Mouse (Mus musculus): ENCODE results near the gene Zfp524. TPM values are rescaled to one million over a fixed set of nuclear protein-coding genes. Genes with fewer than 3 reads are reported as not detected.

Zfp524 gene
- not detected for polyA plus RNA-seq (2014; fragmentation: Illumina TruSeq; extraction: RNeasy Lipid Tissue Mini Kit (QIAGEN cat#74804))

DNA sequence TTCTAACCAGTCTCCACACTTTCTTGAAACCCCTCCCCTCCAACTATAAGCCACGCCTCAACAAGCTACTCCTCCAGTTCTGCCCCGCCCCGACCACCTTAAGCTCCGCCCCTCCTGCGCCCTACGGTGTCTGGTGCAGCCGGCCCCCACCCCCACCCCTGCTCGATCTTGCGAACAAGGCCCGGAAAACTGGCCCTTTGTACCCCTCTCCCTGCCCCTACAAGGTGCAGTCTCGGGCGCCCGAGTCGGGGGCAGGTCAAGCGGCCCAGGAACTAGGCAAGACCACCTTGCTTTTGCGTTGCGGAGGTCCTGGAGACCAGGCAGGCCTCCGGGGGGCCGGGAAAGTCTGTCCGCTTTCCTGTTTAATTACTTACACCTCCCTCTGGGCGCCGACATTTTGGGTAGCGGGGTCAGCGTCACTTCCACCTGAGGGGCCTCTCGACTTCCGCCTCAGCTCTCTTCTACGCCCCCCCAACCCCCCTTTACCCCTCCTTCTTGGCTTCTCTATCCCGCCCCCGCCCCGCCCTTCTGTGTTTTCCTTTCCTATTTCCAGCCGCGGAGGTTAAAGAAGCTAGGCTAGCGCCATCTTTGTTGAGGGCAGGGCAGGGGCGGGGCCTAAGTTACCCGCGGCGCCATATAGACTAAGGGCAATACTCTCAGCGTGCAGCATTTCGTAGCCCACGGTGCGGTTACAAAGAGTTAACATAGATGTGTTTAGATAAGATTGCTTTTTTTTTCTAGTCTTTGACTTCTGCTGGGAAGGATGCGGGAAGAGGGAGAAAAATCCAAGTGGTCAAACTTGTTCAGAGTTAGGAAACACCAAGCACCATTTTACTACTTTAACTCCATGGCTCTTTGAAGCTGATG, at the start of gene Zfp524, which contains the start of gene Fiz1:
Gene Zfp524, plus strand, starts transcription at position 165 of the 867 bp plus-strand sequence.
Gene Fiz1, minus strand, starts transcription at position 447 of the 867 bp plus-strand sequence.

DNA sequence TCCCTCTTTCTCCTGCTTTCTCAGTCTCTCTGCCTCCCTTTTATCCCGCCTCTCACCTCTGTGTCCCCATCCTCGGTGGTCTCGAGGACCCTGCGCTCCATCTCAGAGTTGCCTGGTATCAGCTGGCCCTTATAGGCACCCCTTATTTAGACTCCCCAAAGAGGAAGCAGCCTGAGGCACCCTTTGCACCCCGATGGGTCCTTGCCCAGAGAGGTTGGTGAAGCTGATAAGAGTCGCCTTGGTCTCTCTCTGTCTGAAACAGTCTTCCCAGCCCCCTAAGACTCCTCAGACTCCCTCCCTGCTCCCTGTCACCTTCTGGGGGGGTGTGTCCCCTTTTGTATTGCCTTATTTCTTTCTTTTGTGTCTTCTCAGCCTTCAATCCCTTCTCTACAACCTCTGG, 43.1 kb upstream of the Zfp524 start, which contains the start of gene Sbk3:
Gene Sbk3, minus strand, starts transcription at position 101 of the 400 bp plus-strand sequence.

DNA sequence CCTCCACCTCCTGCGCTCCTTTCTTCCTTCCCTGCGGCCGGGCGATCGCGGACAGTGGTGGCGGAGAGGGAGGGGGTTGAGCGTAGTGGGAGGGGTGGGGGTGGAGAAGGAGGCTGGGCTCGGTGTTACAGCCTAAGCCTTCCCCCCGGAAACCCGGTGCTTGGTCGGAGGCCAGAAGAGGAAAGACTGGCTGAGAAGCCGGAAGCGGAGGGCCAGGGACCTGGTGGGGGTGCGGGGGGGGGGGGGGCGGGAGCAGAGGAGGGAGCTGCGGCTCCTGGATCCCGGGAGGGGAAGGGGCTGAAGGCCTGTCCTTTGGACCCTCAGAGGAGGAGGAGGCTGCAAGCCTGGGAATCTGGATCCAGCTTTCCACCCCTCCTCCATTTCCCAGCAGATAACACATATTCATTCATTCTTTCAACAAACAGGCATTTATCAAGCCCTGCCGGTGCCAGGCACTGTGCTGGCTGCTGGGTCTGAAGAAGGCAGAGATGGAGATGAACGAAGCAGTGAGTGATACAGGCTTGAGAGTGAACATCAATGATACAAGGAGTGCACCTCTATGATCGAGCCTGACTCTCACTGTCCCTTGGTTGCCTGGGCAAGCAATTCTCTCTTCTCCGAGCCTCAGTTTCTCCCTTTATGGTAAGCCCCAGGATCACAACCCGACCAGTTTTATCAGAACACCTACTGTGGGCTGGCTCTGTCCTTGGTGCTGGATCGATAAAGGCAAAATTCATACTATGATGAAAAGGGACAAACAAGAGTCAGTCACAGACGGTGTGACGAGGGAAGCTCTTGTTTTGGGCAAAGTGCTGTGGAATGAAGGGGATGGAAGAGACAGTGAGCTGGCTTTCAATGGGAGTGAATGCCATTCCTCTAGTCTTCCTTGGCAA, 18.0 kb upstream of the Zfp524 start, which contains the start of gene Zfp579:
Gene Zfp579, minus strand, starts transcription at position 156 of the 893 bp plus-strand sequence.

DNA sequence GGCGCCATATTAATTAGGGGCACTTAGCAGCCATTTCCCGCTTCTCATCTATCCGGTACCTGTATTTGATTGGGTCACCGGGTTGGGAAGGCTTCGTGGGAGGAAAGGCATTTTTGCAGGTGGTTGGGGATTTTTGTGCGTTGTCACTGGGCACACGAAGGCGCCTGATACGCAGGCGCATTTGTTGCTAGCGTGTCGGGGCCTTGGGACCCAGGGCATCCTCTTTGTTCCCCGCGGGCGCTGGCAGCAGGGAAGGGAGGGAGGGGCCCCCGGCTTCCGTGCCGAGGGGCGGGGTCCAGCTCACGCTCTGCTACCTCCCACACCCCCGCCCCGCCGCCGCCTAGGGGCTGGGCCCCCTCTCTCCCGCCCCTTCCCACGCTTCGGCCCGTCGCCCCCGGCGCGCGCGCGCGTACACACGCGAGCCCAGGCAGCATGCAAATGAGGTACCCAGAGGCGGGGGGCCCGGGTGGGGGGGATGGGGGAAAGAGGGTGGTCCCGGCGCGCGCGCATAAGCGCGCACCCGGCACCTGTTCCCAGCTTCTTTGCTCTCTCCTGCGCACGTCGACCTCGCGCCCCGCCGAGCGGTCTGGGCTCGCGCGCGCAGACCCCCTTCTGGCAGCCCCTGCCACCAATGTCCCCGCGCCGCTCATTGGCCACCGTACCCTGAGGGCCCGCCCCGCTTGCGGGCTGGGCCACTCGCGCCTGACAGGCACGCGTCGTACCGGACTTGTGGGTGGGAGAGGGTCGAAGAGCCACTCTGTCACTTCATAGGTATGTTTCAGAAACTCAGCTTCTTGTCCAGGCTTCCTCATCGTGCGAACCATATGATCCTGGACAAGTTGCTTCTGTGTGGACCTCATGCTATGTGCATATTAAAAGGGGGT, 1.1 kb downstream of the Zfp524 start, which contains the start of gene Gm44973:
Gene Gm44973, plus strand, starts transcription at position 379 of the 884 bp plus-strand sequence.

DNA sequence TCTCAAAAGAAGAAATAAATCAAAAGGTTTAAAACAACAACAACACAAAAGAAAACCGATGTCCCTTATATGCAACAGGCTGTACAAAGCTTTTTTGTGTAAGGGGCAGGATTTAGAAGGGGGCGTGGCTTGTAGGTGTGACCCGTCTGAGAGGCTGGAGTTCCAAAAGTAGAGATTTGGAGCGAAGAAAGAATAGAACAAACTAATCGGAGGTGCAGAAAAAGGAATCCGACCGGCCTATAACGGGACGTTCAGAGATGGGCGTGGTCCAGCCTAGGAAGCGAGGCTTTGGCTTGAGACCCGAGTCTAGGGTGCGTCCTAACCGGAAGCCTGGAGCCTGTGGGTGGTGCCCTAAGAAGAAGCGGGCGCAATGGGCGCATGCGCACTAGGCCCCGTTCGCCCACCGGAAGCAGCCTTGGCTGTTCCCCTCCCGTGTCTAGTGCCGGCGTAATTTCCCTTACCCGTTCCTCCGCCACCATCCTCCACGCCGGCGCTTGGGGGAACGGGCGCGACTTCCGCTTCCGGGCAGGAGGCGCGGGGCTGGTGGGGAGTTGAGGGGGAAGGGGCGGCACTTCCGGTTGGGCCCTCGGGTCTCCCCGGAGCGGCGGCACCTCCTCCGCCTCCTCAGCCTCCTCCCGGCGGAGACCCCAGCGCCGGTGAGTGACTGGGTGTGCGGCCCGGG, 5.9 kb downstream of the Zfp524 start, which contains the start of the genes Zfp865 and Ccdc106:
Gene Zfp865, plus strand, starts transcription at position 377 of the 682 bp plus-strand sequence.
Gene Ccdc106, plus strand, starts transcription at position 554 of the 682 bp plus-strand sequence.

DNA sequence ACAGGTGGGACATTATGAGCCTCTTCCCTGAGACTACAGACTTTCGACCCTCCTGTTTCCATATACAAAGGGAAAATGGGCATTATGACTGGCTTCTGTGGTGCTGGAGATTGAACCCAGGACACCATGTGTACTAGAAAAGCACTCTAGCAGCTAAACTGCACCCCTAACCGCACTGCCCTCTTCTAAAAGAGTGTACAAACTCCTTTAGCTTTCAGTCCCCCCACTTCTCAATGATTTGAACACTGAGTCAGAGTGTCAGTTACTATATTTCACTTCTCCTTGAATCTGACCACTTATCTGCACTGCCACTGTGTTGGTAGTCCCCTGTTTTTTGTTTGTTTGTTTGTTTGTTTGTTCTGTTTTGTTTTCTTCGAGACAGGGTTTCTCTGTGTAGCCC, 19.6 kb downstream of the Zfp524 start, which contains the start of gene 4632433K11Rik:
Gene 4632433K11Rik, plus strand, starts transcription at position 301 of the 400 bp plus-strand sequence.

DNA sequence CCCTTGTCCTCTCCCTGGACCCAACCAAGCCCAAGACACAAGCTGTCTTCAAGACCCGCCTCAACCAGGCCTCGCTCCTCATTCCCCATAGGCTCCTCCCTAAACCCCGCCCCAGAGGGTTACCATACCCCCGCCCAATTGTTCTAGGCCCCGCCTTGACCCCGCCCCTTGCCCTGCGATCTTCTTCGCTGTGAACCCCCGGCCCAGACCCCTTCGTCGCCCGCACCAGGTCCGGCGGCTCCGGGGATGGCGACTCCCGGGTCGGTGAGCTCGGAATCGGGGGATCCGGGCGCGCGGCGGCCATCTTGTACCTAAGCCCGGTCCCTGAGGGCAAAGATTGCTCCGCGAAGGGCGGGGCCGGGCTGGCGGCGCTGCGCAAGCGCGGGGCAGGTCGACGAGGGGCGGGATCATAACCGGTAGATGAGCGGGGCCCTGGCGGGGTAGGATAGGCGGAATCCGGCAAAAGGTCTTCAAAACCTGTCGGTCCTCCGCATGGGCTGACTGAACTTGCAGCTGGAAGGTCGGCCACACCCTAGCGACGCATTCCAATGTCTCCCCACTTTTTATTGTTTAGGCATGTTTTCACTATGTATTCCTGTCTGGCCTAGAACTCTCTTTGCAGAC, 24.0 kb downstream of the Zfp524 start, which contains the start of gene Zfp784:
Gene Zfp784, minus strand, starts transcription at position 338 of the 624 bp plus-strand sequence.

DNA sequence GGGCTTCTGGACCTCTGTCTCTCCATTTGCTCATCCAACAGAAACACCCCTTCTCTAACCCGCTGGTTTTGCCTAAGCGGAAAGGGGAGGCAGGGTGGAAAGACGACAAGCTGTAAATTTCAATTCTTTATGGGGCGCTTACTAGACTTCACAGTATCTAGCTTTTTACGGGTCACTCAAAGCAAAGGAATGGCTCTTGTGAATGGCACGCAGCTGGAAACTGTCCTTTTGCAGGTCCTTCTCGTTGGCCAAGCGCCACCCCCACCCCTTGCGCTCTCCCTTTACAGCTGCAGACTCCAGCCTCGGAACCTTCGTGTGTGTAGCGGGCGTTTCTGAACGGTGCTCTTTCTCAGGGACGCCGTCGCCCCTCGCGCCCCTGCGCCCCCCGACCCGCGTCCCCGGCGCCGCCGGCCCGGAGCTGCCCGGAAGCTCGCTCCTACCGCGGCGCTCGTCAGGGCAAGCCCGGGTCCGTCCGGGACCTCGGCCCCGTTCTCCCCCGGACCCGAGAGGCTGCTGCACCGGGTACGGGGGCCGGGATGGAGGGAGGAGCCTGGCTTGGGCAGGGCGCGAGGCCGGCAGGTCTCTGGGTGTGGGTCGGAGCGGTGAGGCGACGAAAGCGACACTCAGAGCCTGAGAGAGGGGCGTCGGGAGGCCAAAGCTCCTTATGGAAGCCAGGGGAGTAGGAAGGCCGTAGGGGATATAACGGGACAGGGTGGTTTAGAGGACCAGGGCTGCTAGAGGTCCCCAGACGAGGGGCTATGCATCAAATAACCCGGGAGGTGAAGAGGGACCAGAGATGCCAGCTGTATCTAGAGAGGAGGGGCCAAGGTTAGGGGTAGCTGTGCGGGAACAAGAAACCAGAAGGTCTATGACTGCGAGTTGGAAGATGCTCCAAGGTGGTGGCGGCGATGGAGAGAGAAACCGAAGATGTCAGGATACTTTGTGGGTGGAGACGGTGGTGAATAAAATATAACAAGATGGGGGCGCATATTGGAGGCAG, 37.3 kb downstream of the Zfp524 start, which contains the start of gene Zfp580:
Gene Zfp580, plus strand, starts transcription at position 346 of the 1,000 bp plus-strand sequence.

DNA sequence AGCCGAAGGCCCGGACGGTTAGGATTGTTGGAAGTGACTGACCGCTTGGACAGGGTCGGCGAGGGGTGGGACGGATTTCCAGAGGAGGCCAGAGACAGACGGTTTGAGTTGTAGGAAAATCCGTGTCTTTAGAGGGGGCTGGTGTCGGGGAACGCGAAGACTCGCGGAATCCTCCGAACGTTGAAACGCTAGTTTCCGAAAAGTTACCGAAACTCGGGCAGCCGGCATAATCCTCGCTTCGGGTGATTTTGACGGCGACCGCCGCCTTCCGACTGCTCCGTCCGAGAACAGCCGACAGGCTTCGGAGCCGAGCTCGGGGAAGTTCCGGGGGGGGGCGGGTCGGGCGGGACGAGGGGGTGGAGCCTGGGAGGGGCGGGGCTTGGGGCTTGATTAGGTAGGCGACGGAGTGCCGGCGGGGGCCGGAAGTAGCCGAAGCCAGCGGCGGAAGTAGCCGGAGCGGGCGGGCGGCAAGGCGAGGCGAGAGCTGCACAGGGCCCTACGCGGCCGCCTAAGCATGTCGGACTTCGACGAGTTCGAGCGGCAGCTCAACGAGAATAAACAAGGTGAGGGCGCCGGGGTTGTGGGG, 47.7 kb downstream of the Zfp524 start, which contains the start of gene U2af2:
Gene U2af2, plus strand, starts transcription at position 370 of the 586 bp plus-strand sequence.

Other genes with a start within 250 kb of the Zfp524 start
- gene Fam71e2, start 243.1 kb upstream of the Zfp524 start, polyA plus RNA-seq (2014; fragmentation: Illumina TruSeq; extraction: RNeasy Lipid Tissue Mini Kit (QIAGEN cat#74804)): not detected
- not detected for gene Il11, start 231.6 kb upstream of the Zfp524 start, polyA plus RNA-seq (2014; fragmentation: Illumina TruSeq; extraction: RNeasy Lipid Tissue Mini Kit (QIAGEN cat#74804))
- not detected for gene Tmem190, start 231.5 kb upstream of the Zfp524 start, polyA plus RNA-seq (2014; fragmentation: Illumina TruSeq; extraction: RNeasy Lipid Tissue Mini Kit (QIAGEN cat#74804))
- gene Tmem238, start 224.8 kb upstream of the Zfp524 start, polyA plus RNA-seq (2014; fragmentation: Illumina TruSeq; extraction: RNeasy Lipid Tissue Mini Kit (QIAGEN cat#74804)): 0.46 TPM
- gene Rpl28, start 221.5 kb upstream of the Zfp524 start, polyA plus RNA-seq (2014; fragmentation: Illumina TruSeq; extraction: RNeasy Lipid Tissue Mini Kit (QIAGEN cat#74804)): 14.1 TPM
- 2.0 TPM for gene Ube2s, start 201.8 kb upstream of the Zfp524 start, polyA plus RNA-seq (2014; fragmentation: Illumina TruSeq; extraction: RNeasy Lipid Tissue Mini Kit (QIAGEN cat#74804))
- 0.57 TPM for gene Shisa7, start 169.7 kb upstream of the Zfp524 start, polyA plus RNA-seq (2014; fragmentation: Illumina TruSeq; extraction: RNeasy Lipid Tissue Mini Kit (QIAGEN cat#74804))
- 1.9 TPM for gene Isoc2b, start 144.2 kb upstream of the Zfp524 start, polyA plus RNA-seq (2014; fragmentation: Illumina TruSeq; extraction: RNeasy Lipid Tissue Mini Kit (QIAGEN cat#74804))
- 1.7 TPM for gene Isoc2a, start 137.3 kb upstream of the Zfp524 start, polyA plus RNA-seq (2014; fragmentation: Illumina TruSeq; extraction: RNeasy Lipid Tissue Mini Kit (QIAGEN cat#74804))
- not detected for gene Gm36210, start 107.9 kb upstream of the Zfp524 start, polyA plus RNA-seq (2014; fragmentation: Illumina TruSeq; extraction: RNeasy Lipid Tissue Mini Kit (QIAGEN cat#74804))
- not detected for gene Zfp628, start 99.2 kb upstream of the Zfp524 start, polyA plus RNA-seq (2014; fragmentation: Illumina TruSeq; extraction: RNeasy Lipid Tissue Mini Kit (QIAGEN cat#74804))
- 0.57 TPM for gene Nat14, start 92.4 kb upstream of the Zfp524 start, polyA plus RNA-seq (2014; fragmentation: Illumina TruSeq; extraction: RNeasy Lipid Tissue Mini Kit (QIAGEN cat#74804))
- 0.14 TPM for gene Ssc5d, start 88.6 kb upstream of the Zfp524 start, polyA plus RNA-seq (2014; fragmentation: Illumina TruSeq; extraction: RNeasy Lipid Tissue Mini Kit (QIAGEN cat#74804))
- gene Sbk2, start 50.0 kb upstream of the Zfp524 start, polyA plus RNA-seq (2014; fragmentation: Illumina TruSeq; extraction: RNeasy Lipid Tissue Mini Kit (QIAGEN cat#74804)): 0.40 TPM
- 0.51 TPM for gene Sbk3, start 43.2 kb upstream of the Zfp524 start, polyA plus RNA-seq (2014; fragmentation: Illumina TruSeq; extraction: RNeasy Lipid Tissue Mini Kit (QIAGEN cat#74804))
- 16.0 TPM for gene Zfp579, start 18.3 kb upstream of the Zfp524 start, polyA plus RNA-seq (2014; fragmentation: Illumina TruSeq; extraction: RNeasy Lipid Tissue Mini Kit (QIAGEN cat#74804))
- 22.1 TPM for gene Fiz1, start 282 bp downstream of the Zfp524 start, polyA plus RNA-seq (2014; fragmentation: Illumina TruSeq; extraction: RNeasy Lipid Tissue Mini Kit (QIAGEN cat#74804))
- not detected for gene Gm44973, start 1.1 kb downstream of the Zfp524 start, polyA plus RNA-seq (2014; fragmentation: Illumina TruSeq; extraction: RNeasy Lipid Tissue Mini Kit (QIAGEN cat#74804))
- gene Zfp865, start 6.0 kb downstream of the Zfp524 start, polyA plus RNA-seq (2014; fragmentation: Illumina TruSeq; extraction: RNeasy Lipid Tissue Mini Kit (QIAGEN cat#74804)): 5.3 TPM
- not detected for gene Ccdc106, start 6.1 kb downstream of the Zfp524 start, polyA plus RNA-seq (2014; fragmentation: Illumina TruSeq; extraction: RNeasy Lipid Tissue Mini Kit (QIAGEN cat#74804))
- 3.3 TPM for gene 4632433K11Rik, start 19.7 kb downstream of the Zfp524 start, polyA plus RNA-seq (2014; fragmentation: Illumina TruSeq; extraction: RNeasy Lipid Tissue Mini Kit (QIAGEN cat#74804))
- gene Zfp784, start 24.0 kb downstream of the Zfp524 start, polyA plus RNA-seq (2014; fragmentation: Illumina TruSeq; extraction: RNeasy Lipid Tissue Mini Kit (QIAGEN cat#74804)): 4.2 TPM
- 2.1 TPM for gene Zfp580, start 37.1 kb downstream of the Zfp524 start, polyA plus RNA-seq (2014; fragmentation: Illumina TruSeq; extraction: RNeasy Lipid Tissue Mini Kit (QIAGEN cat#74804))
- 9.1 TPM for gene U2af2, start 47.7 kb downstream of the Zfp524 start, polyA plus RNA-seq (2014; fragmentation: Illumina TruSeq; extraction: RNeasy Lipid Tissue Mini Kit (QIAGEN cat#74804))
- gene Epn1, start 65.8 kb downstream of the Zfp524 start, polyA plus RNA-seq (2014; fragmentation: Illumina TruSeq; extraction: RNeasy Lipid Tissue Mini Kit (QIAGEN cat#74804)): 1.4 TPM
- 45.2 TPM for gene Rfpl4, start 102.5 kb downstream of the Zfp524 start, polyA plus RNA-seq (2014; fragmentation: Illumina TruSeq; extraction: RNeasy Lipid Tissue Mini Kit (QIAGEN cat#74804))
- not detected for gene Rasl2-9, start 111.5 kb downstream of the Zfp524 start, polyA plus RNA-seq (2014; fragmentation: Illumina TruSeq; extraction: RNeasy Lipid Tissue Mini Kit (QIAGEN cat#74804))
- gene Vmn1r55, start 135.3 kb downstream of the Zfp524 start, polyA plus RNA-seq (2014; fragmentation: Illumina TruSeq; extraction: RNeasy Lipid Tissue Mini Kit (QIAGEN cat#74804)): not detected
- gene Vmn1r56, start 182.3 kb downstream of the Zfp524 start, polyA plus RNA-seq (2014; fragmentation: Illumina TruSeq; extraction: RNeasy Lipid Tissue Mini Kit (QIAGEN cat#74804)): not detected
- gene Vmn1r57, start 204.1 kb downstream of the Zfp524 start, polyA plus RNA-seq (2014; fragmentation: Illumina TruSeq; extraction: RNeasy Lipid Tissue Mini Kit (QIAGEN cat#74804)): not detected

Measured in ovary, adult 10 weeks (tissue).